Mouse (Mus musculus): ENCODE data around the gene Myrfl.

GRCm38 (mm10) chr10:116895108-116895833 lies 1.4 kb downstream of the Myrfl start:
- TF ChIP-seq GATA1 (IDR thresholded peaks at IDR 0.05; ENCODE audit: low read length) = no peak
- no peak for TF ChIP-seq TAL1 (IDR thresholded peaks at IDR 0.05; ENCODE audit: low read length)
